Mouse (Mus musculus) CH12F3 (cell line): Measurements from ENCODE around the gene Tmem39b.
"Not testable (repeated sequence)": the region's sequence is repeated elsewhere in the genome, so short reads cannot be mapped to it uniquely, and the experiment has no call there.

ENCODE experiments used
- in situ Hi-C: fragments of 300-500 bp; cut with MboI; formaldehyde crosslinking; loops from 2 replicates; pipeline ENCODE4 v1.14.3; 2020; ENCODE audit warnings: low sequenced_read_pairs

The Tmem39b gene

GRCm38 (mm10) chr4:129696158-129696985, at the start of gene Tmem39b:
Gene Tmem39b (minus strand): TSS chr4:129696838.
- in situ Hi-C loops = no loop called here

- in situ Hi-C loops = no loop called here
Observed at GRCm38 (mm10) chr4:129746106-129746505, 49.5 kb upstream of the Tmem39b start.

GRCm38 (mm10) chr4:129743494-129743893, 46.9 kb upstream of the Tmem39b start:
- in situ Hi-C loops = no loop called here

GRCm38 (mm10) chr4:129743010-129743390, 46.4 kb upstream of the Tmem39b start:
- in situ Hi-C loops = no loop called here

- in situ Hi-C loops = no loop called here
Observed at GRCm38 (mm10) chr4:129742232-129743009, 45.8 kb upstream of the Tmem39b start, which contains the start of gene Khdrbs1. Gene Khdrbs1 (minus strand): TSS chr4:129742303.

GRCm38 (mm10) chr4:129741974-129742231, 45.3 kb upstream of the Tmem39b start:
- in situ Hi-C loops = no loop called here

GRCm38 (mm10) chr4:129741251-129741973, 44.8 kb upstream of the Tmem39b start:
- in situ Hi-C loops = no loop called here

GRCm38 (mm10) chr4:129739111-129739645, 42.5 kb upstream of the Tmem39b start:
- in situ Hi-C loops = no loop called here

GRCm38 (mm10) chr4:129736173-129736572, 39.5 kb upstream of the Tmem39b start:
- in situ Hi-C loops = no loop called here

GRCm38 (mm10) chr4:129735485-129735884, 38.8 kb upstream of the Tmem39b start:
- in situ Hi-C loops = not testable (repeated sequence)

- in situ Hi-C loops = no loop called here
Observed at GRCm38 (mm10) chr4:129731423-129731822, 34.8 kb upstream of the Tmem39b start.

- in situ Hi-C loops = loop anchor here (25.0 kb wide), 1 partner anchor 371 kb away; no protein-coding TSS in a partner anchor
Observed at GRCm38 (mm10) chr4:129716310-129716709, 19.7 kb upstream of the Tmem39b start.

GRCm38 (mm10) chr4:129709486-129710129, 13.0 kb upstream of the Tmem39b start:
- in situ Hi-C loops = loop anchor here (10.0 to 25.0 kb wide), 2 partner anchors 215 to 378 kb away; partner anchors contain the start of gene Spocd1

GRCm38 (mm10) chr4:129706750-129707149, 10.1 kb upstream of the Tmem39b start:
- in situ Hi-C loops = loop anchor here (10.0 to 25.0 kb wide), 2 partner anchors 218 to 381 kb away; partner anchors contain the start of gene Spocd1

- in situ Hi-C loops = loop anchor here (10.0 to 25.0 kb wide), 2 partner anchors 222 to 385 kb away; partner anchors contain the start of gene Spocd1
Observed at GRCm38 (mm10) chr4:129702454-129702853, 5.8 kb upstream of the Tmem39b start.

- in situ Hi-C loops = loop anchor here (10.0 to 25.0 kb wide), 2 partner anchors 223 to 386 kb away; partner anchors contain the start of gene Spocd1
Observed at GRCm38 (mm10) chr4:129701503-129702377, 5.1 kb upstream of the Tmem39b start.

- in situ Hi-C loops = loop anchor here (10.0 to 25.0 kb wide), 2 partner anchors 224 to 387 kb away; partner anchors contain the start of gene Spocd1
Observed at GRCm38 (mm10) chr4:129700661-129701060, 4.0 kb upstream of the Tmem39b start.

- in situ Hi-C loops = loop anchor here (10.0 to 25.0 kb wide), 2 partner anchors 225 to 387 kb away; partner anchors contain the start of gene Spocd1
Observed at GRCm38 (mm10) chr4:129700216-129700615, 3.6 kb upstream of the Tmem39b start.

- in situ Hi-C loops = no loop called here
Observed at GRCm38 (mm10) chr4:129697191-129697590, 553 bp upstream of the Tmem39b start.
